Mouse (Mus musculus): ENCODE results near the gene Sept11.

Sept11 gene

DNA sequence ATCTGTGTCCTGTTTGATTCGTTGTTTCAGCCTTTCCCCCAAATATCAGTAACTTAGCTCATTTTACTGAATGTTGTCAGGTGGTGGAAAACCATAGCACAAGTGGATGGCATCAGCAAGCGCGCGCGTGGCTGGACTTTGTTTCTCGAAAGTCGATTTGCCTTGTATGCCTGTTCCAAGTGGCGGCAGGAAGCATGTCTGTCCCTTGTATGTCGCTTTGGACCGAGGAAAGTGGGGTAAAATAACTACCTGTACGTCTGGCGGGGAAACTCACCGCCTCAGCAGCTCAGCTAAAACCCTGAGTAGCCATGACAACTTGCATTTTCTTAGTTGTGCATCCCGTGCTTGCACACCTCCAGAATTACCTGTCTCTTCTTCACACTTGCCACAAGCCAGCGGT lies 78.2 kb downstream of the Sept11 start:
- DNase-seq (ENCODE audit: low read depth, low spot score), result no peak

GRCm38 (mm10) chr5:93172536-93172935 lies 79.3 kb downstream of the Sept11 start:
- DNase-seq (ENCODE audit: low read depth, low spot score), result no peak

DNA sequence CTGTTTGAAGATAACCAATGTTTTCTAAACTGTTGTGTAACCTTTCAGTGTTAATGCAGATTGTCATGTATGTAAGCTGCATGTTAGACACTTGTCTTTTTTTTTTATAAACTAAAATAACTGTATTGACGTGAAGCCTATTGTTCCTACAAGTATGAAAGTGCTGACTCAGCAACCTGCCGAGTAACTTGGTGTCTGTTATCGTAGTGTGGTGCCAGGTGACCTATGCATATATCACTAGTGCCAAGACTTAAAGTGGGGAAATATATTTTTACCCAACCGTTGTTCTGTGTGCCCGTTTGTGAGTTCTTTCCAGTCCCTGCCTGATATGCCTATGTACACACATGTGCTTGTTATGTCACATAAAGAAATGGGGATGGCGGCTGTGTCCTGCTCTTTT lies 81.4 kb downstream of the Sept11 start:
- DNase-seq (ENCODE audit: low read depth, low spot score), result no peak

DNA sequence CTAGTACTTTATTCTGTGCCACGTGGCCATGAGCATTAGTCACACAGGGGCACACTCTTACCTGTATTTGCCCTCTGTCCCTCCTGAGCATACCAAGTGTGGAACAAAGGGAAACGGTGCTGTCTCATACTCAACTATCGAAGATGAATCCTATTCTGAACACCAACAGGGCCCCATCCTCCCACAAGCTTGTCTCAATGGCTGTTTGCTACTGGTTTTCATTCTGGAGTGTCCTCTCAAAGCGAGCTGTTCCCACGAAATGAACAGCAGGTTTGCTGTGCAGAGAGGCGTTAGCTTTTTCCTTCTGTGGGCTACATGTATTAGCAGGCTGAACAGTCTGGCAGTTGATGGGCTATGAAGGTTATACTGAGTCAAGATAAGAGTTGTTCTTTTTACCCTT lies 85.4 kb downstream of the Sept11 start:
- no peak for DNase-seq (ENCODE audit: low read depth, low spot score)

GRCm38 (mm10) chr5:93180252-93180651 lies 87.0 kb downstream of the Sept11 start:
- no peak for DNase-seq (ENCODE audit: low read depth, low spot score)

- no peak for DNase-seq (ENCODE audit: low read depth, low spot score)
These were observed 90.1 kb downstream of the Sept11 start for GRCm38 (mm10) chr5:93183311-93183710.

GRCm38 (mm10) chr5:93184548-93184947 lies 91.3 kb downstream of the Sept11 start:
- DNase-seq (ENCODE audit: low read depth, low spot score), result no peak

- DNase-seq (ENCODE audit: low read depth, low spot score), result peak; percentile 21
These were observed 96.4 kb downstream of the Sept11 start for GRCm38 (mm10) chr5:93189607-93190006.

DNA sequence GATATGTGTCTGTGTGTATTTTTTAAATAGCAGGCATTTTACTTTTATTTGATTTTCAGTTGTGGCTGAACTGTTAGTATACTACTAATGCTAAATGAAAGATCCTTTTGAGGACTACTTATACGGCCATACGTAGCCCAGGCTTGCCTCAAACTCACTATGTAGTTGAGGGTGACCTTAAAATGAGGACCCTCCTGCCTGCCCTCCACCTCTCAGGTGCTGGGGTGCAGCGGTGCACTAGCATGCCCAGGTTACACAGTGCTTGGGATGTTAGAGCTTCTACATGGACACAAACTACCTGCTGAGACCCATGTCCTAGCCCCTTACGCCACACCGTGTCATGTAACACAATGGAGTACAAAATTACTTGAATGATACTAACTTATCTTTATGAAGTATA lies 97.2 kb downstream of the Sept11 start:
- no peak for DNase-seq (ENCODE audit: low read depth, low spot score)

DNA sequence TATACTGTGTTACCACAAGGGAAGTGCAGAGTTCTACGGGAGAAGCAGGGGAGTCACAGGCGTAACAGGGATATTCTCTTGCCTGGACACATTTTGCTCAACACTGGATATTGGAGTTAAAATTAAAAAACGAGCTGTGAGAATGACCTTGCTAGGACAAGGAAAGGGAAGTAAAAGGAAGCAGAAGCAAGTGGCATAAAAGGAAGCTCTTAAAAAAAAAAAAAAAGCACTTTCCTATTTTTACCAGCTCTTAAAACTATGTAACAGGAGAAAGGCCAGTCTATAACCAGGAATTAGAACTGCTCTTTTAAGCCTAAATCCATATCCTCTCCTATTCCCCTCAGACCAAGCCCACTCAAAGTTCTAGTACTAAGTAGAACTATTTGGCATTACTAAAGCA lies 105.0 kb downstream of the Sept11 start:
- DNase-seq (ENCODE audit: low read depth, low spot score), result no peak

GRCm38 (mm10) chr5:93201181-93201580 lies 107.9 kb downstream of the Sept11 start:
- no peak for DNase-seq (ENCODE audit: low read depth, low spot score)

DNA sequence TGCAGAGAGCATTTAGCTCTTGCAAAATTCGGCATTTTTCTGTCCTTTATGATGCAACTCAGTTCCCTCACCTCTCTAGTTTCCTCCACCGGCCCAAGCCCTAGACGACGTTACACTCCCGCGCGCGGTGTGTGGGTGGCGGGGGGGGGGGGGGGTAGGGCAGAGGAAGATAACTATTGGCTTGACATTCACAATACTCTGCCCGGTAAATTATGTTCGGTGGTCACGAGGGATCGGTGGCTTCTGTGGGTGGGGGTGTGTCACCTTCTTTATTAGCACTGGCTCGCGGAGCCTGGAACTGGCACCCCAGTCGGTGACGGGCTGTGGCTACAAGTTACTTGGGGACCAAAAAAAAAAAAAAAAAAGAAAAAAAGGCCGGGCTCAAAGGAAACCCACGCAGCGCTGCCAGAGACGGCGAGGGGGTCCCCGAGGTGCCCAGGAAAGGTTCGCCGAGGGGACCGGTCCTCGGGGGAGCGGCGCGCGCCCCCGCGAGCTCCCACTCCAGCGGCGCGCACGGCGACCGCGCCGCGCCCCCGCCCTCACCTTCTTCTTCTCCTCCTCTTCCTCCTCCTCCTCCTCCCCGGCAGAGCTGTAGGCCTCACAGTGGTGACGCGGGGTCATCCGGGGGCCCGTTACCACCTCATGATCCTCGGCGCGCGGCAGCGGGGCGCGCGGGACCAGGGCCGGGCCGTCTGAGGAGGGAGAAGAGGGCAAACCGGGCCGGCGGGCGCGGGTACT lies 112.3 kb downstream of the Sept11 start:
- peak; percentile 22 for DNase-seq (ENCODE audit: low read depth, low spot score)

GRCm38 (mm10) chr5:93206109-93207005 lies 113.1 kb downstream of the Sept11 start, which contains the start of the genes Ccni and 2010109A12Rik:
TSS of gene Ccni (minus strand) at chr5:93206495.
TSS of gene 2010109A12Rik (plus strand) at chr5:93206518.
- peak; percentile 97 for DNase-seq (ENCODE audit: low read depth, low spot score)

DNA sequence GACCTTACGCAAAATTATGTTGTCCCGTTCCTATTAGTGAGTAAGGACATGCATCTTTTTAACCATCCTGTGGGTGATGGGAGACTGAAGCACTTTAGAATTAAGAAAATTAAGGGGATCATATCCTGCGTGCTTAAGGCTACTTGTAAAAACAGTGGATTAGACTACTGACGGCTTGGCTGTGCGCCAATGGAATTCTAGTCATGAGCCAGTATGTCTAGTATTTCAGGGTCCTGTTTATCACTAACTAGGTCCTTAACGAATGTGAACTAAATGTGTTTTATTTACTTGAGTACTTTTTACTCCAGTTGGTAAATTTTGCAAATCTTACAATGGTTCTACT lies 113.7 kb downstream of the Sept11 start:
- DNase-seq (ENCODE audit: low read depth, low spot score), result no peak

GRCm38 (mm10) chr5:93207555-93207954 lies 114.3 kb downstream of the Sept11 start:
- DNase-seq (ENCODE audit: low read depth, low spot score), result no peak

GRCm38 (mm10) chr5:93218375-93218774 lies 125.1 kb downstream of the Sept11 start:
- DNase-seq (ENCODE audit: low read depth, low spot score), result no peak

DNA sequence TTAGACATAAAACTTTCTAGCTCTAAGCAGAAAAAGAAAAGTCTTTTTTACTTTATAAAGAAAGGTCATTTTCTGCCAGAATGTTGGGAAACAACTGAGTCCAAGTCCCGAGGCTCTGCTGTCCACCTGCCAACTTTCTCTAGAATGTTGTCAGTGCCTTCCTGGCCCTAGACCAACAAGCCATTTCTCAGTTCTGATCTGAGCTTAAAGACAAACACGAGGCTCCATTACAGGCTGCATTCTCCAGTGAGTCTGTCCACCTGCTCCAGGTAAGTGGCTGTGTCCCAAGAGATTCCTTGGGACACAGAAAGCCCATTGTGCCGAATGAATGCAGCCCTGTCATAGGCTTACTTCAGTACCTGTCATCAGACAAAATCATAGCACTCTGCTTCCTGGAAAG lies 128.4 kb downstream of the Sept11 start:
- peak; percentile 54 for DNase-seq (ENCODE audit: low read depth, low spot score)

GRCm38 (mm10) chr5:93224549-93224948 lies 131.3 kb downstream of the Sept11 start:
- no peak for DNase-seq (ENCODE audit: low read depth, low spot score)
